Mouse (Mus musculus) E14TG2a.4 (cell line): ENCODE data around the gene Ncbp3.

Experiments used
- CTCF ChIP-seq: conservative IDR thresholded peaks from 2 replicates; pipeline ENCODE4 v1.5.1; 2014; ENCODE audit warnings: low read length
- POU5F1 ChIP-seq: IDR thresholded peaks from 2 replicates; pipeline ENCODE4 v1.6.1; 2014; ENCODE audit warnings: low read length, borderline replicate concordance

DNA sequence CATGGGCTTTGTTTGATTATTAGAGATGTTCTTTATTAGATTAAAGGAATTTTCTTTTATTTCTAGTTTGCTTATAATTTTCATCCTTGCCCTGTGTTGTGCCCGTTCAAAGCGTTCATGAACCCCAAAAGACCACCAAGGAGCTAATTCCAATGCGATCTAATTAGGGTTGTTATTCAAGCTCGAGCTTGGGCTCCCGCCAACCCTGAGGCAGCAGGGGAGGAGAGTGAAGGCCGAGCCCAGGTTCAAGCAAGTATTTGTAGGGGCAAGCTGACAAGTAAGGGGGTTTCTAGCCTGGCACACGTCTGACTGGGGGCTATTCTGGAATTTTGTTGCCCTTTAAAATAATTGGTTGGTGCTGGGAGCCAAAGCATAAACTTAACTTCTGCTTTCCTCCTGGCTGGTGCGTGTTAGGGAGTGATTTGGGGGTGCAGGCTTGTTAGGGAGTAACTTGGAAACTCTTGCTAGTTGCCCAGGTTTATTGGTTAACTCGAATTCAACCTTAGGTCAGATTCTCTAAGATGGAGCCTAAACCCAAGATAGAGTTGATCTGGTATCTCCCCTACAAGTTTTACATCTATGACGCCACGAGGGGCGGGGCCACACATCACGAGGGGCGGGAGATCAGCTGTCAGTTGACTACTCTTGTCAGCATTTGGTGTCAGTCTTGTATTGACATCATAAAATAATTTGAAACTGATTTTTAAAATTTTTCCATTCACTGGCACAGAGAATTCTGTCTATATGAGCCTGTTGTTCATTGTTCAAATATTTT lies 52.6 kb downstream of the Ncbp3 start:
- no peak for TF ChIP-seq CTCF
- no peak for TF ChIP-seq POU5F1
